Mouse (Mus musculus): ENCODE measurements around the gene Vgll4. TPM values are rescaled to one million over a fixed set of nuclear protein-coding genes. Genes with fewer than 3 reads are reported as not detected.
A peak's percentile ranks its signal among the peaks of the same experiment; 100 is the strongest.

Vgll4 gene
- total and polyA plus RNA-seq, 3 experiments: 34.6 to 73.7 (median 37.3) TPM

DNA sequence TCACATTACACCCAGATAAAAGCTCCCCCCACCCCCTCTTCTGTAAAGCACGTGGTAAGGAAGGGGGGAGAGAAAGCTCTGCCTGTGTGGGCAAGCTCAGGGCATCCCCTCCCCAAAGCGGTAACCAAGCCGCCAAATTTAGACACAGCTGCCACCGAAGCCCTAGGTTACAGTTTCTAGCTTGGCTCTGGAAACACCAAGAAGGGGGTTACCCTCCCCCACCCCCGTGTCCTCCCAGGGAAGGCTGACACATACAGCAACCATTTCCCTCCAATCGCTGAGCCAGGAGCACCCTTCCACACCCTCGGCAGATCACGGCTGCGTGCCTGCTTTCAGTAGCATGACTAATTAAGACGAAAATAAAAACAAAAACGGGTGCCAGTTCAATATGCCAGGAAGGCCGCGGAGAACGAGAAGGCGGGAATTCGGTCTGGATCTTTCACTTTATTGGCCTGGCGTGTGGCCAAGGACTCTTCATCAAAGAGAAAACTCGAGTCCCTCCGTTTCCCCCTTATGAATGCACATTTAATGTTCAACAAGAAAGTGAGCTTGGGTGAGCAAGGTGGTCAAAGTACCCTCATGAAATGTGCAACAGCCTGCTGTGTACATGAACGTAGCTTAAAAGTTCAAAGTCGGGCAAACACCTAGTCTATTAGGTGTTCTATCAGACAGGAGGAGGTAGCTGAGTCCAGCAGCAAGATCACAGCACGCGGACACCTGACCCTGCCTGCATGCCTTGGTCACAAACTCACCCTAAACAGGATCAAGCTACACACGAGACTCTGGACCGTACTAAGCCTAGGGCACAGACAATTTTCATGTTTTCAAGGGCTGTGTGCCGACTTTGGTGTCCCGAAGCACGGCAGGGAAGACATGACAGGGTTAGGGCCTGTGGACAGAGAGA lies 38.3 kb downstream of the Vgll4 start (continued):
- TF ChIP-seq ZC3H11A (IDR thresholded peaks at IDR 0.05; ENCODE audit: low read depth, low read length): no peak

DNA sequence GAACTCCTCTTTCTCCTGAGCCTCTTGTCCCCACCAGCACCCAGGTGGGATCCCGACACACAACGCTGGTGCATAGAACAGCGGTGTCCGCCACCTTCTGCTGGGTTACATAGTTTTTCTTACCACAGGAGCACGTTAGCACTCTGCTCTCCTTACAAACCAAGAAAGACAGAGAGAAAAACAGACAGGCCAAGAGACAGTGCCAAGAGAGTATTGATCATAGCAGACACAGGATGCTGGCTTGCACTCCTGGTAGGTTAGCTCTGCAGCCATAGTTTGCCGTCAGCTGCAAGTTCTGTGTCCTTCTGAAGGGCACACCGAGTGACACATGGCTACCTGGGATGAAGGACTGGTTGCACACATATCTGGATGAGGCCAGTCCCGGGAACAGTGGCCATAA lies 39.1 kb downstream of the Vgll4 start:
- in situ Hi-C loops (cut with MboI; ENCODE audit: low pct_ligation_motif_present, low pct_unique_long_range_greater_than_20kb, low sequenced_read_pairs) (loop anchor here (5.0 to 25.0 kb wide), 3 partner anchors 37 to 332 kb away; partner anchors contain the start of genes Timp4 and Vgll4), dilution Hi-C loops (cut with MboI; ENCODE audit: extremely low pct_ligation_motif_present, extremely low pct_unique_long_range_greater_than_20kb, low sequenced_read_pairs) (no loop called here)
- H3K4me2 ChIP-seq (ENCODE audit: insufficient read depth, low read depth, poor library complexity, severe bottlenecking): peak overlapping the region; percentile 83

DNA sequence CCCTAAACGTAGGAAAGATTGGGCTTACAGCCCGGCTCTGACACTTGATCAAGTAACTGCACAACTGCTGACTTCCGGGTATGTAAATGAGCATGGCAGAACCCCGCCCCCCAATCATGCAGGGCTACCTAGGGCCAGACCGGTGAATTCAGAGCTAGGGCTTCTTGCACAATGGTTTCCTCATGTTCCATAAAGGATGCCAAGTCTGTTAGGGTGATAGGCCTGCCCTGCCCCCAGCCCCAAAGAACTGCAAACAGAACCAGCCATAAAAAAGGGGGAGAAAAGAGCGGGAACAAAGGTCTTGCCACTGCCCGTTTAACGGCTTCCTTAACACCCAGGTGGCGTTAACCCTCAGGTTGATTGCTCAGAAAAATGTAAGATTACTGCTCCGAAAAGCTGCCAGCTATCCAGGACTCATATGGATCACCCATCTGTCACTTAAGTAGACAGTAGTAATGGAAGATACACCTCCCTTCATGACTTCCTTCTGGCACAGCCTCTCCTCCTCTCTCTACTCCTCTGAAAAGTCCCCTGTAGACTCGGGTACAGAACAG lies 39.7 kb downstream of the Vgll4 start:
- Histone ChIP-seq H3K4me2 (ENCODE audit: insufficient read depth, low read depth, poor library complexity, severe bottlenecking) (peak overlapping the region; percentile 83), H3K79me2 (replicated peaks; ENCODE audit: control insufficient read depth, extremely low read depth, insufficient read depth, poor library complexity, severe bottlenecking) (peaks cover 39% of the 10 kb centered on the region), H3K4me1 (ENCODE audit: control insufficient read depth in 1 of 2, insufficient read depth in 2 of 2) (peaks cover 37 to 73% of the 10 kb centered on the region in 2 experiments), H3K27me3 (replicated peaks) (no peaks in the 10 kb centered on the region), H3K9me3 (replicated peaks; ENCODE audit: low read length) (peaks cover 9% of the 10 kb centered on the region), H3K27ac (ENCODE audit: insufficient read depth, low read depth) (peak overlapping the region; percentile 98), H3K36me3 (replicated peaks in 1 of 2; ENCODE audit: control insufficient read depth in 1 of 2, insufficient read depth in 1 of 2, low read length in 1 of 2) (peaks cover 4 to 11% of the 10 kb centered on the region in 2 experiments), H3K4me3 (replicated peaks in 1 of 3; ENCODE audit: low read depth in 2 of 3, low read length in 2 of 3, poor library complexity in 1 of 3) (peak overlapping the region in 1 of 3 experiments; percentile 14), H3K9ac (ENCODE audit: insufficient read depth, low read depth) (peak overlapping the region; percentile 59; the same call in 1 of the 2 replicates)
- peak; percentile 83 for DNase-seq (ENCODE audit: extremely low read depth)
- TF ChIP-seq TCF12 (IDR thresholded peaks at IDR 0.05; ENCODE audit: low read depth, low read length) (peak; percentile 35; the same call in 1 of the 2 replicates), ELF1 (IDR thresholded peaks at IDR 0.05; ENCODE audit: low read depth, low read length) (peak; percentile 97), IRF4 (IDR thresholded peaks at IDR 0.05; ENCODE audit: low read depth, low read length) (no peak), ETS1 (conservative IDR thresholded peaks at IDR 0.05; ENCODE audit: low read depth, low read length) (0 out of 2 replicates have a peak, but pooled peaks have one; percentile 8), ZMIZ1 (IDR thresholded peaks at IDR 0.05; ENCODE audit: low read depth, low read length) (peak; percentile 56; the same call in 1 of the 2 replicates), JUN (IDR thresholded peaks at IDR 0.05; ENCODE audit: insufficient read depth, low read depth, low read length) (no peak), MAFK (IDR thresholded peaks at IDR 0.05; ENCODE audit: insufficient replicate concordance, low read length) (no peak), MYC (IDR thresholded peaks at IDR 0.05; ENCODE audit: low read depth, low read length) (0 out of 2 replicates have a peak, but pooled peaks have one; percentile 22), MAX (IDR thresholded peaks at IDR 0.05; ENCODE audit: low read length) (no peak), TBP (conservative IDR thresholded peaks at IDR 0.05; ENCODE audit: low read depth, low read length) (peak; percentile 44; the same call in 1 of the 2 replicates), USF2 (conservative IDR thresholded peaks at IDR 0.05; ENCODE audit: low read depth, low read length) (no peak), UBTF (IDR thresholded peaks at IDR 0.05; ENCODE audit: low read depth, low read length) (no peak), KAT2A (IDR thresholded peaks at IDR 0.05; ENCODE audit: insufficient replicate concordance, low read length) (no peak), POLR2A (IDR thresholded peaks at IDR 0.05; ENCODE audit: low read depth, low read length) (peak; percentile 30; the same call in 1 of the 2 replicates), E2F4 (IDR thresholded peaks at IDR 0.05; ENCODE audit: insufficient replicate concordance, low read depth, low read length) (no peak), GABPA (IDR thresholded peaks at IDR 0.05; ENCODE audit: insufficient replicate concordance, low read depth, low read length) (no peak), BHLHE40 (IDR thresholded peaks at IDR 0.05; ENCODE audit: low read depth, low read length) (no peak)
- in situ Hi-C loops (cut with MboI; ENCODE audit: low pct_ligation_motif_present, low pct_unique_long_range_greater_than_20kb, low sequenced_read_pairs): loop anchor here (5.0 to 25.0 kb wide), 3 partner anchors 37 to 332 kb away; partner anchors contain the start of genes Timp4 and Vgll4
- dilution Hi-C loops (cut with MboI; ENCODE audit: extremely low pct_ligation_motif_present, extremely low pct_unique_long_range_greater_than_20kb, low sequenced_read_pairs): no loop called here

More for the DNA sequence above, 39.1 kb downstream of the Vgll4 start:
- H3K9ac ChIP-seq (ENCODE audit: insufficient read depth, low read depth): peak overlapping the region; percentile 30; the same call in 1 of the 2 replicates
- no peaks in the 10 kb centered on the region for H3K27me3 ChIP-seq (replicated peaks)
- no peak for DNase-seq (ENCODE audit: extremely low read depth)
- H3K9me3 ChIP-seq (replicated peaks; ENCODE audit: low read length): peaks cover 9% of the 10 kb centered on the region
- H3K79me2 ChIP-seq (replicated peaks; ENCODE audit: control insufficient read depth, extremely low read depth, insufficient read depth, poor library complexity, severe bottlenecking): peaks cover 39% of the 10 kb centered on the region
- TF ChIP-seq TBP (conservative IDR thresholded peaks at IDR 0.05; ENCODE audit: low read depth, low read length) (no peak), CHD1 (IDR thresholded peaks at IDR 0.05; ENCODE audit: low read depth, low read length) (peak; percentile 9; the same call in 1 of the 2 replicates), SMC3 (IDR thresholded peaks at IDR 0.05; ENCODE audit: low read depth, low read length) (no peak), NELFE (IDR thresholded peaks at IDR 0.05; ENCODE audit: low read depth, low read length) (no peak), MXI1 (IDR thresholded peaks at IDR 0.05; ENCODE audit: low read depth, low read length) (no peak)
- peaks cover 37 to 74% of the 10 kb centered on the region in 2 experiments for H3K4me1 ChIP-seq (ENCODE audit: control insufficient read depth in 1 of 2, insufficient read depth in 2 of 2)
- H3K4me3 ChIP-seq (replicated peaks in 1 of 3; ENCODE audit: low read depth in 2 of 3, low read length in 2 of 3, poor library complexity in 1 of 3): peak overlapping the region in 1 of 3 experiments; percentile 14
- H3K27ac ChIP-seq (ENCODE audit: insufficient read depth, low read depth): peak overlapping the region; percentile 98
- H3K36me3 ChIP-seq (replicated peaks in 1 of 2; ENCODE audit: control insufficient read depth in 1 of 2, insufficient read depth in 1 of 2, low read length in 1 of 2): peaks cover 4 to 11% of the 10 kb centered on the region in 2 experiments

Data from CH12.LX (cell line).